Mouse (Mus musculus) right cerebral cortex, postnatal 10 days (tissue): Measurements from ENCODE around the gene Smg7.
A peak's percentile ranks its signal among the peaks of the same experiment; 100 is the strongest.

Source experiments
- DNase-seq, 2 experiments: peaks; one replicate each; pipeline ENCODE4 v3.0.0; 2021; ENCODE audit warnings: low spot score in 2 of 2

Smg7 gene

DNA sequence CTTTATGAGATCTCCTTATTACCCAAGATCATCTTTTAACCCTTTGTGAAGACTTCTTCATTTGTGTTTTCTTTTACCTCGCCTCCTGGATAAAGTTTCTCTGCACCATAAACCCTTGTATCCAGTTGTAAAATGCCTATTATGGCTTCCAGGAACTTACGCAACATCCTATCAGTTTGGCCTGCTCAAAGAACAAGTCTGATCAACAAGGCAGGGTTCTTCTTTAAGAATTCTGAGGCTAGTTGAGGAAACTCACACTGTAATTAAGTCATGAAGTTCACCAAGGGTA lies 94.1 kb downstream of the Smg7 start:
- no peak for DNase-seq

DNA sequence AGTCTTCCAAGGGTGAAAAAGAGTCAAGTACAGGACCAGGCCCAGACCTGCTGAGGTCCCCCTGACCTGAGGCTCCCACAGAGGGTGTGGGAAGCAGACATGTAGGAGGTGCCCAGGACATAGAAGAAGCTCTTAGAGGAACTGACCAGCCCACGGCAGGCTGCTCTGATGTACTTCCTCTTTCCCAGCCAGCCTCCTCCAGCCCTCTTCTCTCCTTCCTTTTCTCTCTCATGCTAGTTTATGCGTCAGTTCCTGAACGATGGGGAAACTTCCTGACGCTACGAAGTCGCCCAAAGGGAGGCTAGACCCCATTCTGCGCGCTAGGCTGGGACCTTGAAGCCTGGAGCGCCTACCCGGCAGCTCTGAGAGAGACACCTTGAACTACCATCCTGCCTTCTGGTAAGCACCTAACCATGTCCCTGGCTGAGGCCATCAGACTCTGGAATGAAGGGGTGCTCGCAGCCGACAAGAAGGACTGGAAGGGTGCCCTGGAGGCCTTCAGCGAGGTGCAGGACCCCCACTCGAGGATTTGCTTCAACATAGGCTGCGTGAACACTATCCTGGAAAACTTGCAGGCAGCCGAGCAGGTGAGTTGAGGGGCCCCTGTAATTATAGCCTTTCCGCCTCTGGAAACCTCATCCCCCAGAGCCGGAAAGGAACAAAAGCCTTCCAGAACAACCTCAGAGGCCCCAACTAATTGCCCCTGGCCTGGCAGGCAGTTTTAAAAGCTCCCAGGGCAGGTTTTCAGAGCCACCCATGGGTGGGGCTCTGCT lies 94.6 kb downstream of the Smg7 start:
- no peak for DNase-seq

DNA sequence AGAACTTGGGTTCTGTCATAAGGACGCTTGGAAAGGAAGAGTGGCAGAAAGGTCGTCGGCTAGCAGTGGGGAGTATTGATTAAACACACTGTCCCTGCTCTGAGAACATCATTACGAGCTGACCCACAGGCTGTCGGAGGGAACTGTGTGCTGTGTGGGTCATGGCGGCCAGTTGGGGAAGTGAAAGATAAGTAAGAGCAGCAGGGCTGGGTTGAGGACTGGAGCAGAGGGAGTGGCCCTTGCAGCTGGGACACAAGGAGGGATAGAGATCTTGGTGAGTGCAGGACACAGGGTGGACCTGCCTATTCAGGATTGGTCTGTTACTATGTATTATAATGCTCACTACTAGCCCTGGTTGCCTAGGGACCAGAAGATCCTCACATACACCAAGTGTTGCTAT lies 97.5 kb downstream of the Smg7 start:
- no peak for DNase-seq

DNA sequence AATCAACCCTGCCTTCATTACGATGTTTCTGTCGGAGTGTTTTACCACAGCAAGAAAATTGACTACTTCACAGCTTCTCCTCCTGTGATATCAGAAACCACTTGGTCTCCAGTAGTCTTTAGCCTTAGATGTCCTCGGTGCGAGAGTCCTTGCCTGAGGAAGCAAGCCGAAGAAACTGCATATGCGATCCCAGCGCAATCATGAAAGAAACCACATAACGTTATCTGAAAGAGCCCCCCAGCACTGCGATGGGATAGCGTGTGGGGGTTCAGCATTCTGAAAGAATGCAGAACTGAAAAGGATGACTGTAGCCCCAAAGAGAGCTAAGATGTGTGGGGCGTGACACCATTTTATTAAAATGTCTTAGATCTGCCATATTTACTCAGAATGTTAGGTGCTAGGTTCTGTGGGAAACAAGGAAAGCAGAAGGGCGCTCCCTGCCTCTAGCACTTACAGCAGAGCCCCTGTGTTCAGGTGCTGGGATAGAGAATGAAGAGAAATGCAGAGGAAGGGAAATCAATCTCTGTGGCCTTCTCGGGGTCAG lies 101.7 kb downstream of the Smg7 start:
- no peak for DNase-seq

DNA sequence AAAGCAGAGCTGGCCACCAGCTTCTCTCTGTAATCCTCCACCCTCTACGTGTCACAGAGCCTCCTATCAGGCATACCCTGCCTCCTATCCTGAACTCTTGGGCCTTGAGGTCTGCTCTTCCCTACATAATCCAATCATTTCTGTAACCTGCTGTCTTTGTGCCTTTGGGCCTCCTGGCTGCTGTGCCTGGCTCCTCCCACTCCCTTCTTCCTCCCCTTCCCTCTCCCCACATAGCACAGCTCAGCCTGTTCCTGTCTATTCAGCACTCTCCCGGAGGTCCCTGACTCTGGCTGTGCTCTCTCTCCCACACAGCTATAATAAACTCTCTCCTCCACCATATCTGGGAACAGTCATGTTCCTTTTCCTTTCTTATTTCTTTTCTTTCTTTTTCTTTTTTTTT lies 102.5 kb downstream of the Smg7 start, which contains the start of gene Ncf2:
Gene Ncf2 (plus strand): TSS at position 298 of the 400 bp plus-strand sequence.
- no peak for DNase-seq

DNA sequence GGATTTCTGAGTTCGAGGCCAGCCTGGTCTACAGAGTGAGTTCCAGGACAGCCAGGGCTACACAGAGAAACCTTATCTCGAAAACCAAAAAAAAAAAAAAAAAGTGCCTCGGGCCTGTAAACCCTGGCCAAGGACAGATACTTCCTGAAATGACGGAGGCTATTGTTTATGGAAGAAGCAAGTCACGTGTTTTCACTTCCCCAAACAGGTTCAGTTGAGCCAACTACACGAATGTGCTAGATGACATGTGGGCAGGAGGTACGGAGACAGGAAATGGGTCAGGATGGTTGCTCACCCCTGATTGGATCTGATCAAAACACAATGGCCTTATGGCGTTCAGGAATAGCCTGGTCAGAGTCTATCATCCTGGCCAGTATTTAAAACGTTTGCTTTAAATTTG lies 104.3 kb downstream of the Smg7 start:
- no peak for DNase-seq

DNA sequence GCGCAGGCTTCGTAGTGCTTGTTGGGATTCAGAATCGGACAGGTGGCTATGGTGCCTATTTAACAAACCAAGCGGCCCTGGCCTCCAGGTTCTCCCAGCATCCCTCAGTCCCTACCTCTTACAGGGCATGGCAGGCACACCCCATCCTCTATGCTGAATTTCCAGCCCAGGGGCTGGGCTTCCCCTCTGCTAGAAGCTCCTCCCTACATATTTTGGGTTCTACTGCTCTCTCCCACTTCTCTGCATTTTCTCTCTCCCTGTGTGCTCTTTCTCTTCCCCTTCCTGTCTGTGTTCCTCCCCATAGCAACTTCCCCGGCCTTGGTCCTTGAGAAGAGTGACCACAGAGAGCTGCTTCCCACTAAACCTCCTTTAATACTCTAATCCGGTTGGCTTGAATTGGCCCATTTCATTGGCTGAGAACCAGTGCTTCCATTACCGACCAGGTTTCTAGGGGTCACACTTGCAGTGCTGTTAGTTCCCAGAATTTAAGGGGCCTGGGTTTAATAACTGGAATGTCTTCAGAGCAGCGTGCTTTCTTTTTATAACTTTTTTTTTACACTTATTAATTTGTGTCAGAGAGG lies 105.7 kb downstream of the Smg7 start:
- DNase-seq = no peak

DNA sequence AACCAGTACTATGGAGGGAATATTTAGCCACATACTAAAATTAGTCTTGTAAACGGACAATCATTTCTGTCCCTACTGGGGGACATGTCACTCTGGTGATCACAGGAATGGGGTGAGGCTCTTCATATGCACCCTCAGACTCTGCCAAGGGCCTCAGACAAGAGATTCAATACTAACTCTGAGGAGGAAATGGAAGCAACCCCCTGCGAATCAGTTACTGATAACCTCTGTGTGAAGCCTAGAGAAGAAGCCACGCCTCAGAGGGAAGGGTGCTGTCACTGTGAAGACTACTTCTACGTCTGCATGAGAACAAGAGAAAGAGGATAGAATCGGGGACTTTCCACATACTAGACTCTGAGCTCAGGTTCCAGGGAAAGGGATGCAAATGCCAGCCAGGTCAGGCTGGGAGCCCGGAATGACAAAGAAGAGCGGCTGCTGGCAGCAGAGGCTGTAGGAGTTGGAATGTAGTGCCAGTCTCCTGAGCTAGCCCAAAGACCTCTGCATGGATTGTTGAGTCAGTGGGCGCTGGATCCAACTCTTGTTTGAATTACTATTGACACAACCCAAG lies 106.7 kb downstream of the Smg7 start:
- no peak for DNase-seq

DNA sequence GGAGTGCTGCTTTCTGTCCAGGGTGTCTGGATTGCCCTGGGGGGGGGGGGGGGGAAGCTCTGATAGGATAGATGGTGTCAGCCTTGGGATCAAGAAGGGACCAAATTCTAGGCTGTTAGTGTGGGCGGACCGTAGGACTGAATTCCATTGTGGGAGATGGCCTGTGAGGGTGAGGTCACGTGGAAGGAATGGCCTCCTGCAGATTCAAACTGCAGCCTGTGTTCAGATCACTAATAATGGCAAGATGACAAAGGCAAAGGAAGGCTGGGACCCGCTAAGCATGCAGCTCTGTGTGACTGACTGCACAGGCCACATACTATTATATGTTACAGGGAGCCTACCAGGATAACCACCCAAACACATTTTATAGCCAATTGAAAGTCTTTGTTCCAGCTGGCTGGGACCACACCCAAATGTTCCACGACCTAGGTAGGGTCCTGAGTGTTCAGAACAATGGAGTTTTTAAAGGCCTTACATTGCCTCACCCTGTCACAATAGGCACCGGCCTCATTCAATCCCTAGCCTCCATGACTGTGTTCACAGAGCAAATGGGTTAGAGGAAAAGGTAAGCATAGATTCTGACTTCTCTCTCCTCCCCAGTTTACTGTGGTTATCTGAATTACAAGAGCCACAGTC lies 108.8 kb downstream of the Smg7 start:
- DNase-seq = no peak

DNA sequence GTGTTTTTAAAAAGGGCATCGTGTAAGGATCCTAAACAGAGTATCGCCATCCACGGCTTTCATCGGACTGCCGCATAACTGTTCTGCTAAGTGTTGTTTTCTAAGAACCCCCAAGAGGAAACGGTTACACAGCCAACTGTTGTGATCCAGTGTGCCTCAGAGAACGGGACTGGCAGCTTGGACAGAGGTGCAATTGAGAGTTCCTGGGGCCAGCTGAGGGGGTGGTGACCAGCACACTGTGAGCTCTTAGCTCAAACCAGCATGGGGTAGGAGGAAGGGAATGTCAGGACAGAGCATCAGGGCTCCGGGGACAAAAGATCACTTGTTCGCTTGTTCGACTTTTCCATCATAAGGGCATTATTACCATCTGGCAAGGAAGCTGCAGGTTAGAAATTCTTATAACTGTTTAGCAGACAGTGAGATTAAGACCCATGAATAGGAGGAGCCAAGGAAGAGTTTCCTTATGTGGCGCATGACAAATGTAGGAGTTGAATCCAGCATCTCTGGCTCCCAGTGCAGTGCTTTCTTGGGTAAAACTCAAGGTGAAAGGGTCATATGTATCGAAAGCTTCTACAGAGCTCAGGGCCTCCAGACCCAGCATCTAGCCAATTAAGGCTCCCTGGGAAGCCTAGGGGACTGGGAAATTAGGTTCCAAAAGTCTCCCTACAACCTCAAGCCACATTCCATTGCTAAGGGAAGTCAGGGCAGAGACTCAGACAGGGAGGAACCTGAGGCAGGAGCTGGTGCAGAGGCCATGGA lies 109.5 kb downstream of the Smg7 start:
- DNase-seq = peak; percentile 63 to 76

DNA sequence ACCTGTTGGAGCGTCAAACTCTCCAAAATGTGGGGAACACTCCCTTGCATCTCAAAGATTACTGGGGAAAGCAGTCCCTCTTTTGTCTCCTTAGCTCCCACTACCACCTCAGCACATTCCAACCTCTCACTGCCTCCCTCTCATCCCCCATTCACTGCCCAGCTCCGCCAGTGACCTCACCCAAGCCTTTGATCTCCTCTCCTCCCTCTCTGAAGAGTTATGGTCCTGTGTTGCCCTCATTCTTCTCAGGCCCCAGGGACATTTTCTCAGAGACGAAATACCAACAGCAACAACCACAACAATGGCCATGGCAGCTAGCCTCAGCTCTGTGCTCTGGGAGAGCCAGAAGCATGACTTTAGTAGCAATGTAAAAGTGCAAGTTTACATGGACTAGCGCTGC lies 111.2 kb downstream of the Smg7 start:
- DNase-seq = no peak

DNA sequence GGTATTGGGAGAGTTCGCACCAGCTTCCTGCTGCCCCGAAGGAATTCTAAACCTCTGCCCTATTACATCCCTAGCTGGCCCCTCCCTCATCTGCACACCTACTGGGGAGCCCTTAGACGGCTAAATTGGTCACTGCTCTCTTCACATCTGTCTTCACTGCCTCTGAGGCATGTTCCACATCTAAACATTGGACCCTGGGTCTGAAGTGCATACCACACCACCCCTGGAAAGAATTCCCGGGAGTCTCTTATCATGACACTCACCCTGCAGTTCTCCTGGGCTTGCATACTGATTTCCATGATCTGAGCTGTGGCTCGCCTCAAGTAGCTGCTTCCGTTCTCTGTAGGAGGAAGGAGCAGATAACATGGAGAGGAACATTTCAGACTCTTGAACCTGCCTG lies 111.6 kb downstream of the Smg7 start:
- DNase-seq = no peak

DNA sequence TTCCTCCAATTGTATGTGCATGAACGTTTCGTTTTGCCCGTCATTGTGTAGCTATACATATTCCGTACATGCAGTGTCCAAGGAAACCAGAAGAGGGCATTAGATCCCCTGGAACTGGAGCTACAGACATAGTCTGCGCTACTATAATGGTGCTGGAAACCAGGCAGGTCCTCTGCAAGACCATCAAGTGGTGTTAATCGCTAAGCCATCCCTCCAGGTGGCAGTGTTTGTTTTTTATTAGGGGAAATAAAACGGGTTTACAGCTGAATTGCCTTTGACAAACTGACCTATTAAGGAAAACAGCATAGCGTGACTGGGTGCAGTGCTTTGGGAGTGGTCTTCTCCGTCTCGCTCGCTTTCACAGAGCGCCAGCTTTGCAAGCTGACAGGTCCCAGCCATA lies 112.2 kb downstream of the Smg7 start:
- DNase-seq = no peak

DNA sequence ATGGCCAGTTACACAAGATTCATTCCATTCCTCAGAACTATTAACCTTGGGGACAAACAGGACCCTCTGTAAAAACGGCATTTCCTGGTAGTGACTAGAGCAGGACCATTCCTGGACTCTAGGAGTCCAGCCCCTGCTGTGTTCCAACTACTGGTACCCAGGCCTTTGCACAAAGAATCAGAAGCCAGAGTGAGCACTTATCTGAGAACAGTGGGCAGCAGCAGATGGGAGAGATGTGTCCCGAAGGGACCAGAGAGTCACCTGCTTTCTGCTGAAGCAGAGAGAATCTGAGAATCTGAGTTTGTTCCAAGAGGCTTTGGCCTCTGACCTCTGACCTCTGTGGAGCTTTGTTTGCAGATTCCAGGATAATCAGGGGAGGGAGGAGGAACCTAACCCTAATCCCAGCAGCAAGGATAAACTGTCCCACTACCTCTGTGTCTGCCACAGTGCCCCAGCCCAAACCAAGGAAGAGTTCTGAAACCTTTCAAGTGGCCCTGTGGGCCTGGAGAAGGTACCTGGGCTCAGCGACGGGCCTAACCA lies 114.3 kb downstream of the Smg7 start:
- no peak for DNase-seq
